Mouse (Mus musculus) bone marrow, adult 2 months (tissue): ENCODE measurements around the gene Ltk. TPM values are rescaled to one million over a fixed set of nuclear protein-coding genes. Genes with fewer than 3 reads are reported as not detected.
A peak's percentile ranks its signal among the peaks of the same experiment; 100 is the strongest.

Source experiments
- H3K27ac ChIP-seq: fragments of 200-500 bp; 2 replicates; pipeline ENCODE4 v1.5.1; 2012; ENCODE audit warnings: low read depth, mild to moderate bottlenecking, control low read depth, inconsistent platforms, low read length; ENCODE audit not compliant: control insufficient read depth, poor library complexity, insufficient read depth
- H3K4me1 ChIP-seq: fragments of 200-500 bp; 2 replicates; pipeline ENCODE4 v1.6.1; 2011; ENCODE audit warnings: low read length; ENCODE audit not compliant: control insufficient read depth, insufficient read depth
- H3K4me3 ChIP-seq: fragments of 200-500 bp; replicated peaks from 2 replicates; pipeline ENCODE3; 2011; ENCODE audit warnings: mild to moderate bottlenecking, low read depth, low read length, control low read depth; ENCODE audit not compliant: control insufficient read depth
- CTCF ChIP-seq: fragments of 200-500 bp; IDR thresholded peaks from 2 replicates; pipeline ENCODE4 v1.5.1; 2011; ENCODE audit warnings: low read length, control low read depth; ENCODE audit not compliant: control insufficient read depth, insufficient read depth
- POLR2A ChIP-seq: fragments of 200-500 bp; IDR thresholded peaks from 2 replicates; pipeline ENCODE4 v1.6.1; 2011; ENCODE audit warnings: low read depth, mild to moderate bottlenecking, control low read depth, low read length, borderline replicate concordance; ENCODE audit not compliant: control insufficient read depth
- WGBS: fragments of 180-500 bp; shearing (Covaris S2); methylation state at CpG from one replicate; pipeline ENCODE4 v1.1.7; 2018; 5-methylcytosine and 5-hydroxymethylcytosine counted together
- polyA plus RNA-seq: library from polyadenylated mRNA; stranded (reverse); fragments of >200 nt; gene quantifications from 2 replicates; pipeline ENCODE4 v1.2.4, GENCODE M21; 2011; ENCODE audit warnings: low replicate concordance; ENCODE audit not compliant: missing spikeins, insufficient read depth, insufficient read length

Gene Ltk
- polyA plus RNA-seq, 1 experiment = 1.3 TPM

GRCm38 (mm10) chr2:119745281-119745680, 14.9 kb downstream of the Ltk start:
- H3K4me1 ChIP-seq = no peaks in the 10 kb centered on the region; the same call in none of the 2 replicates
- H3K4me3 ChIP-seq = no peak overlapping the region
- no peak overlapping the region for H3K27ac ChIP-seq
- 0% methylated on average over 1 of the region's 1 CpGs for WGBS
- no peak for TF ChIP-seq POLR2A
- TF ChIP-seq CTCF = peak; percentile 20; the same call in 1 of the 2 replicates

GRCm38 (mm10) chr2:119744163-119745111, 15.8 kb downstream of the Ltk start:
- 7% methylated on average over 46 of the region's 46 CpGs for WGBS
- TF ChIP-seq CTCF = no peak
- TF ChIP-seq POLR2A = no peak
- no peak overlapping the region for H3K4me3 ChIP-seq
- no peak overlapping the region for H3K27ac ChIP-seq
- no peaks in the 10 kb centered on the region; the same call in none of the 2 replicates for H3K4me1 ChIP-seq

- Histone ChIP-seq H3K27ac (no peak overlapping the region), H3K4me3 (no peak overlapping the region), H3K4me1 (no peaks in the 10 kb centered on the region; the same call in none of the 2 replicates)
- 15% methylated on average over 22 of the region's 22 CpGs for WGBS
- TF ChIP-seq CTCF (no peak), POLR2A (no peak; the same call in 1 of the 2 replicates)
These were observed 16.4 kb downstream of the Ltk start for GRCm38 (mm10) chr2:119743808-119744162.

- Histone ChIP-seq H3K4me3 (no peak overlapping the region), H3K27ac (no peak overlapping the region), H3K4me1 (no peaks in the 10 kb centered on the region; the same call in none of the 2 replicates)
- 16% methylated on average over 31 of the region's 31 CpGs for WGBS
- TF ChIP-seq CTCF = no peak
These were observed 16.9 kb downstream of the Ltk start for GRCm38 (mm10) chr2:119743176-119743807.

- Histone ChIP-seq H3K4me3 (peak overlapping the region; percentile 91), H3K27ac (peak overlapping the region; percentile 10; the same call in 1 of the 2 replicates), H3K4me1 (no peaks in the 10 kb centered on the region; the same call in none of the 2 replicates)
- no peak for TF ChIP-seq POLR2A
- no peak for TF ChIP-seq CTCF
- under 1% methylated on average over 70 of the region's 70 CpGs for WGBS
These were observed 17.6 kb downstream of the Ltk start for GRCm38 (mm10) chr2:119742461-119743175.

GRCm38 (mm10) chr2:119741581-119742411, 18.4 kb downstream of the Ltk start, which contains the start of gene Itpka:
Gene Itpka (plus strand): TSS chr2:119742337.
- H3K4me1 ChIP-seq = no peaks in the 10 kb centered on the region; the same call in none of the 2 replicates
- TF ChIP-seq POLR2A (peak; percentile 59; the same call in 1 of the 2 replicates), CTCF (no peak)
- H3K4me3 ChIP-seq = peak within 1 kb of the TSS; percentile 91
- H3K27ac ChIP-seq = peak within 1 kb of the TSS; percentile 63
- under 1% methylated on average over 53 of the region's 53 CpGs for WGBS

GRCm38 (mm10) chr2:119740567-119740966, 19.7 kb downstream of the Ltk start:
- no peak overlapping the region for H3K4me3 ChIP-seq
- H3K4me1 ChIP-seq = no peaks in the 10 kb centered on the region; the same call in none of the 2 replicates
- TF ChIP-seq CTCF (no peak), POLR2A (no peak)
- WGBS = 5% methylated on average over 2 of the region's 2 CpGs
- no peak overlapping the region for H3K27ac ChIP-seq
